Mouse (Mus musculus) liver, embryonic 14.5 days (tissue): ENCODE measurements around the gene Olfr224. TPM values are rescaled to one million over a fixed set of nuclear protein-coding genes. Genes with fewer than 3 reads are reported as not detected.

Source experiments
- ATAC-seq: fragments of 200-750 bp; cut with Nextera tagmentation; 2 replicates; pipeline ENCODE4 v1.8.0; 2017; ENCODE audit warnings: moderate number of reproducible peaks, mild to moderate bottlenecking, moderate library complexity; ENCODE audit not compliant: insufficient read depth
- DNase-seq, 3 experiments: peaks; one replicate each; pipeline ENCODE4 v3.0.0-alpha.2; 2012 to 2013; ENCODE audit warnings: low read depth in 3 of 3, low spot score in 3 of 3
- H3K27ac ChIP-seq: fragments of 300-500 bp; sonication (generic); 2 replicates; pipeline ENCODE4 v1.5.1; 2014; ENCODE audit warnings: moderate library complexity, mild to moderate bottlenecking, control low read depth, inconsistent platforms
- H3K27me3 ChIP-seq: fragments of 300-500 bp; sonication (generic); 2 replicates; pipeline ENCODE4 v1.6.1; 2014; ENCODE audit warnings: mild to moderate bottlenecking, low read length, moderate library complexity; ENCODE audit not compliant: control insufficient read depth, insufficient read depth
- H3K36me3 ChIP-seq: fragments of 300-500 bp; sonication (generic); replicated peaks from 2 replicates; pipeline ENCODE4 v1.6.1; 2014; ENCODE audit warnings: low read depth; ENCODE audit not compliant: control insufficient read depth, insufficient read depth
- H3K4me1 ChIP-seq, 2 experiments: fragments of 200-500 bp in 1 of 2; fragments of 300-500 bp in 1 of 2; sonication (generic) in 1 of 2; replicated peaks; 2 replicates each; pipeline ENCODE4 v1.6.1; 2012 to 2014; ENCODE audit warnings: antibody characterized with exemption in 1 of 2, inconsistent platforms in 1 of 2, low read length in 1 of 2; ENCODE audit not compliant: control insufficient read depth in 2 of 2, insufficient read depth in 2 of 2
- H3K4me2 ChIP-seq: fragments of 300-500 bp; sonication (generic); 2 replicates; pipeline ENCODE4 v1.6.1; 2014; ENCODE audit warnings: low read depth, mild to moderate bottlenecking, control low read depth, moderate library complexity
- H3K4me3 ChIP-seq, 2 experiments: fragments of 200-500 bp in 1 of 2; fragments of 300-500 bp in 1 of 2; sonication (generic) in 1 of 2; 2 replicates each; pipeline ENCODE4 v1.5.1; 2012 to 2014; ENCODE audit warnings: low read depth in 2 of 2, low read length in 2 of 2, mild to moderate bottlenecking in 2 of 2, control low read depth in 1 of 2, inconsistent platforms in 1 of 2, moderate library complexity in 1 of 2; ENCODE audit not compliant: insufficient read depth in 1 of 2
- H3K9ac ChIP-seq: fragments of 300-500 bp; sonication (generic); replicated peaks from 2 replicates; pipeline ENCODE4 v1.6.1; 2014; ENCODE audit warnings: mild to moderate bottlenecking, control low read depth, moderate library complexity
- H3K9me3 ChIP-seq: fragments of 300-500 bp; sonication (generic); 2 replicates; pipeline ENCODE4 v1.6.1; 2016; ENCODE audit warnings: low read length, mixed read lengths; ENCODE audit not compliant: control insufficient read depth
- CTCF ChIP-seq: IDR thresholded peaks from 2 replicates; pipeline ENCODE4 v1.5.1; 2016; ENCODE audit warnings: antibody characterized with exemption, low read depth, control low read depth
- EP300 ChIP-seq: IDR thresholded peaks from 2 replicates; pipeline ENCODE4 v1.6.1; 2016; ENCODE audit warnings: antibody characterized with exemption, low read depth
- WGBS: fragments of 180-500 bp; shearing (Covaris S2); extraction: QIAGEN DNeasy Blood & Tissue Kit; methylation state at CpG from one replicate; pipeline ENCODE4 v1.1.7; 2014; ENCODE audit not compliant: insufficient replicate concordance; 5-methylcytosine and 5-hydroxymethylcytosine counted together
- polyA plus RNA-seq, 2 experiments: library from polyadenylated mRNA; depleted of rRNA in 1 of 2; stranded (reverse) in 1 of 2; unstranded in 1 of 2; fragments of >200 nt; fragmentation: Nextera tagmentation in 1 of 2; extraction: Ambion mirVana in 1 of 2; gene quantifications; 2 replicates each; pipeline versions ENCODE4 v1.2.1 to v1.2.3; 2012 to 2014

Gene Olfr224
- polyA plus RNA-seq (2012; rRNA removed) (not detected in 2 replicates), polyA plus RNA-seq (2014; fragmentation: Nextera tagmentation; extraction: Ambion mirVana) (not detected in 2 replicates)

DNA sequence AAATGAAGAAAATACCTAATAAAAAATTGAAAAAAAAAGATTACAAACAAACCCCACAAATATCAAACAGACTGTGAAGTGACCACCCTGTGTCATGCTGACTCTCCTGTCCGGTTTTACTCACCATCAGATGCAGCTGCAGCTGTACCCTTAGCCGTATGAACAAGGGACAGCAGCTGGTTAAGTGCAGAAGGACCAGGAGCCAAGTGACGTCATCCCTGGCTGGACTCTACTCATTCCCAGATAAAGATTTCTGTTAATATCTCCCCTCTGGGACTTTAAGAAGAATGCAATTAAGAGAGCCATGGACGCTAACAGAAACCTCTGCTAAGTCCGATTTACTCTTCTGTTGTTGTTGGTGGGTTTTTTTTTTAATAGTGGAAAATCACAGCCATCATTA, at the start of gene Olfr224:
Olfr224 (minus strand) TSS at position 149 of the 400 bp plus-strand sequence.
- no peaks in the 10 kb centered on the region for H3K36me3 ChIP-seq
- no peak within 1 kb of the TSS for H3K4me2 ChIP-seq
- H3K4me3 ChIP-seq: no peak within 1 kb of the TSS
- no peak within 1 kb of the TSS for H3K27ac ChIP-seq
- ATAC-seq: no peak
- TF ChIP-seq EP300 (no peak), CTCF (no peak)
- DNase-seq: no peak
- H3K9ac ChIP-seq: no peak within 1 kb of the TSS
- 66% methylated on average over 5 of the region's 5 CpGs for WGBS
- H3K27me3 ChIP-seq: no peaks in the 10 kb centered on the region
- no peaks in the 10 kb centered on the region for H3K4me1 ChIP-seq
- H3K9me3 ChIP-seq: no peaks in the 10 kb centered on the region

DNA sequence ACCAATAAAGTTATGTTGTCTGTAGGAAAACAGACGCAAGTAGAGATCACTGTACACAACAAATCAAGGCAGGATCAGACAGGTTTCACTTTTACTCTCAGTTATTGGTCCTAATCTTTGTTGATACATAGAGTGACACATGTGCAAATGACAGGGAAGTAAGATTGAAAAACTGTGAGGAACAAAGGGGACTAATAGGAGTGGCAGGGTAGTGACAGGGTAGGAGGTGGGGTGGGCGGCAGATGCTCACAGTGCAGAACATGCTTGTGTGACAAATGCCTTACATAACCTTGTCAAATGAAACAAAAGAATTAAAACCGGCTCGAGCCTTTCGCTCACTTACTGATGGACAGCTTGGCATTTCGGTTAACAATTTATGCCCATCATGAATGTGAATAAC, 48.4 kb upstream of the Olfr224 start:
- ATAC-seq (no peak), DNase-seq (no peak)
- H3K9me3 ChIP-seq: no peaks in the 10 kb centered on the region
- WGBS: 68% methylated on average over 6 of the region's 6 CpGs
- H3K27ac ChIP-seq: no peak overlapping the region
- no peak for TF ChIP-seq CTCF
- TF ChIP-seq EP300: no peak
- no peak overlapping the region for H3K4me2 ChIP-seq
- H3K4me1 ChIP-seq: no peaks in the 10 kb centered on the region
- no peak overlapping the region for H3K4me3 ChIP-seq
- no peaks in the 10 kb centered on the region for H3K36me3 ChIP-seq
- no peaks in the 10 kb centered on the region for H3K27me3 ChIP-seq
- no peak overlapping the region for H3K9ac ChIP-seq

DNA sequence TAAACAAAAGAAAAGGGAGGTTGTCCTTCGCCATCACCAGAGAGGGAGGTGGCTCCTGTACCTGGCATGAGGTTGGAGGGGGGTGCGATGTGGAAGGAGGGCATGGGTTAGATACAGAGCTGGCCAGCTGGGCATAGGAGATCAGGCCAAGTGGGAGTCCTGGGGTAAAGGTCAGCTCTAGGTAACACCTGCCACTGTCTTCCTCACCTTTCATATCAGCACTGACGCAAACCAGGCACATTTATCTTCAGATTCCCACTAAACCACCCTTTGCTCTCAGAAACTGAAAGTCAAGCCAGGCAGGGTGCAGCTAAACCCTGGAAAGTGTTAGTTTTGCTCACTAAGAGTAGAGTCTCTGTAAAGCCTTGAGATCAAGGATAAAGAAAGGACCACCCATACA, 48.0 kb upstream of the Olfr224 start:
- Histone ChIP-seq H3K4me2 (no peak overlapping the region), H3K36me3 (no peaks in the 10 kb centered on the region), H3K4me1 (no peaks in the 10 kb centered on the region), H3K9me3 (no peaks in the 10 kb centered on the region), H3K4me3 (no peak overlapping the region), H3K27me3 (no peaks in the 10 kb centered on the region), H3K9ac (no peak overlapping the region), H3K27ac (no peak overlapping the region)
- no peak for DNase-seq
- 46% methylated on average over 3 of the region's 3 CpGs for WGBS
- TF ChIP-seq CTCF: no peak
- TF ChIP-seq EP300: no peak
- no peak for ATAC-seq

DNA sequence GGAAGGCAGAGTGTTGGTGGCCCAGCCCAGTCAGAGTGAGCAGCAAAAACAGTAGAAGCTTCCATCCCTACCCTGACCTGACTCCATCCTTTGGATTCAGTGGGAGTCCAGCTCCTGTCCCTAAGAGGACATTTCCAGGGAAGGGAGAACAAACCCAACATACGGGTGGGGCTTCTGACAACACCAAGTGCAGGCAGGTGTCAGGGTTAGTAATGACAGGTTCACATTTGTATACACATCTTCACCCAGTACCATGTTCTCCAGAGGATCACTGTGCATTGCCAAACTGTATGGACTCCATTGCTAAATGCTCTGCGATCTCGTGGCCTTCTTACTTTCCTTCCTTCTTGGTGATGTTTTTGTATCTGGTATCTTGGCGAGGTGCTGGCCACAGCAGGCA, 45.6 kb upstream of the Olfr224 start, which contains the start of gene 2210407C18Rik:
2210407C18Rik (minus strand) TSS at position 101 of the 400 bp plus-strand sequence.
- no peak for DNase-seq
- no peak for ATAC-seq
- H3K27me3 ChIP-seq: no peaks in the 10 kb centered on the region
- TF ChIP-seq CTCF (no peak), EP300 (no peak)
- H3K9ac ChIP-seq: no peak within 1 kb of the TSS
- no peak within 1 kb of the TSS for H3K27ac ChIP-seq
- H3K36me3 ChIP-seq: no peaks in the 10 kb centered on the region
- WGBS: 76% methylated on average over 4 of the region's 4 CpGs
- H3K4me2 ChIP-seq: no peak within 1 kb of the TSS
- no peak within 1 kb of the TSS for H3K4me3 ChIP-seq
- no peaks in the 10 kb centered on the region for H3K4me1 ChIP-seq
- no peaks in the 10 kb centered on the region for H3K9me3 ChIP-seq

DNA sequence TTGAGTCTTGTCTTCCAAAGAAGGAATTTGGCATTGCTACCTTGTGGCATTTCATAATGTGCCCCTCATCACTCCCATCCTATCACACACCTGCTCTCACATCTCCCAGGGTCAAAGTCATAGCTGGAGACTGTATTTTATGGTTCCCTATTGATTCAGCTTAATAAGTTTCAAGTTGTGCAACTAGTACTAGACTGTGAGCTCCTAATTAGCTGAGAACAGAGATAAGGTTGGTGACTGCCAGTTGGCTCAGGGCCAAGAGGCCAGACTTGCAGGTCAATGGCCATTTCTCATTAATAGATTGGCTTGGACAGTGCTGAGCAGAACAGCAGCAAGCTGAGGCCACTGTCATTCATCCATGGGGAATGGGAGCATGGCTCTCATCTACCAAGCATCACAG, 44.2 kb upstream of the Olfr224 start:
- no peak overlapping the region for H3K4me3 ChIP-seq
- H3K27ac ChIP-seq: no peak overlapping the region
- H3K27me3 ChIP-seq: no peaks in the 10 kb centered on the region
- H3K4me1 ChIP-seq: no peaks in the 10 kb centered on the region
- no peak for ATAC-seq
- H3K9ac ChIP-seq: no peak overlapping the region
- no peaks in the 10 kb centered on the region for H3K9me3 ChIP-seq
- no peak overlapping the region for H3K4me2 ChIP-seq
- H3K36me3 ChIP-seq: no peaks in the 10 kb centered on the region
- no peak for DNase-seq
- no peak for TF ChIP-seq EP300
- TF ChIP-seq CTCF: no peak

DNA sequence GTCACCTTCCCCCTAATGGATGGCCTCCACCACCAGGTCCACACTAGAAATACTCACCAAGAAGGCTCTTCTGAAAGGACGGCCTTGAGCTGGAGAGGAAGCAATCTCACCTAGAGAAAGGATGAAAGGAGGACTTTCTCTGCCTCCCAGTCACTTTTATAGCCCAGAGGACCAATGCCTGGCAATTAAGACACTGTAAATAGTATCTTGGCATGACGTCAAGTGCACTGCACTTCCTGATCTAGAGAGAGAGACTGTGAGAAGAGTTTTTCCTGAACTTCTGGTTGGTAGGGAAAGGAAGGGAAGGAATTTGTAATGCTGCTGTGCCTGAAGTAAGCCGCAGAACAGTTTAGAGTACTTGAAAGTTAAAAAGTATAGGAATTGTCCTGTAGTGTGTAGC, 43.0 kb upstream of the Olfr224 start:
- H3K9ac ChIP-seq: no peak overlapping the region
- no peaks in the 10 kb centered on the region for H3K9me3 ChIP-seq
- ATAC-seq: no peak
- H3K4me3 ChIP-seq: no peak overlapping the region
- TF ChIP-seq CTCF: no peak
- no peak for TF ChIP-seq EP300
- WGBS: 40% methylated on average over 3 of the region's 3 CpGs
- DNase-seq: no peak
- no peak overlapping the region for H3K4me2 ChIP-seq
- no peaks in the 10 kb centered on the region for H3K36me3 ChIP-seq
- no peak overlapping the region for H3K27ac ChIP-seq
- no peaks in the 10 kb centered on the region for H3K4me1 ChIP-seq
- no peaks in the 10 kb centered on the region for H3K27me3 ChIP-seq
